Mouse (Mus musculus): ENCODE measurements around the gene Fut4.
"Not testable (repeated sequence)": the region's sequence is repeated elsewhere in the genome, so short reads cannot be mapped to it uniquely, and the experiment has no call there.

The Fut4 gene

DNA sequence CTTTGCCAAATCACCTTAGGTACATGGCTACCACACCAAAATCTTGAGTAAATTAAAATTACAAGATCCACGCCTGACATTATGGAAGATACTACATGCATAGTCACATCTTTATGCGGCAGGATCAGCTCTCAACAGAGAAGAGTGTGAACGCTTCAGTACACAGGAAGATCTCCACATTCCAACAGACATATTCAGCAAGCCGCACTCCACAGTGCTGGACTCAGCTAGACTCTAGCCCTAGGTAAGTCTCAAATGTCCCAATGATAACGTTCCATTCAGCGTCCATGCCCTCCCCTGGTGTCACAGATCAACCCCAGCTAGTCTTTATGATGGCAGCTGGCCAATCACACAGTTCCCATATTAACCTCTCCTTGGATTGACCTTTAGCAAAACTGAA lies 26.2 kb downstream of the Fut4 start:
- no peak for DNase-seq (ENCODE audit: low spot score in 2 of 2)

DNA sequence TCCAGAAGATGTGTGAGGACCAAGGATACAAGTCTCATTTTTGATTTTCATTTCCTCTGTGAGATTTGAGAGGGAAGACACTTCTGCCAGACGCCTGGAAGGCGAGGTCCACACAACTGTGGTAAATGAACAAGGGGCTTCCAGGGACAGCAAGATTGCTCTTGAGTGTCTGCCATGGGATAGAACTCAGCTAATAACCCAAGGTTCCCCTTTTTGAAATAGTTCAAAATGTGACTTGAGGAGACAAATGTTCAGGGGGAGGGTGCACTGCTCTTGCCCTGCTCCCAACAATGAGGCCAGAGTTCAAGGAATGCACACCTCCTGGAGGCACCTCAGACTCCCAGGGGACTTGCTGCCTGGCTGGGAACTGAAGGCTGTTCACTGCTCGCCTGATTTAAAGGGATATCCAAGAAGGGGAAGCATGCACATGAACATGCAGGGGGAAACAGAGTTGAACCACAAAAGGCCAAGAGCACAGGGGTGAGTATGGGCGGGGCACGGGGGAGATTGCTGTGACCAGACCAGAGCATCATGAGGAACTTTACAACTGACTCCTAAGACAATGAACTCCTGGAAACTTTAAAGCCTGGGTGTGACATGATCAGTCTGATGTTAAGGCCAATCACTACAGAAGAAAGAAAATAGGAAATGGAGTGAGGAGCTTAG lies 27.3 kb downstream of the Fut4 start:
- DNase-seq (ENCODE audit: low spot score in 2 of 2): no peak

DNA sequence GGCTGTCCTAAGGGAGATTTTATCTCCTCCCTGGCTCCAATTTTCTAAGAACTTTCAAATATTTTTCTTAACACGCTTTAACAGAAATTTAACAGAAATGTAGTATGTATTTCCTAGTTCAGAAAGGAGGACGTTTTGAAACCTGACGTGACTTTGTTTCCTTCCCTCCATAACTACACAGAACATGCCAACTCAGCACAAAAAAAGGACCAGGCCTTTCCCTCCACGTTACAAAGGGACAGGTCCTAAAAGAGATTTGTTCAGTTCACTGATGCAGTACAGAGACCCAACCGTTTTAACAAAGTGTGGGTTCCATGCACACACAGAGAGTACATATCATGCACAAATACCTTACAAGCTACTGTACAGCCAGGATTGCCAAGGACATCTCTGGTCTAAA lies 30.6 kb downstream of the Fut4 start:
- no peak for DNase-seq (ENCODE audit: low spot score in 2 of 2)

DNA sequence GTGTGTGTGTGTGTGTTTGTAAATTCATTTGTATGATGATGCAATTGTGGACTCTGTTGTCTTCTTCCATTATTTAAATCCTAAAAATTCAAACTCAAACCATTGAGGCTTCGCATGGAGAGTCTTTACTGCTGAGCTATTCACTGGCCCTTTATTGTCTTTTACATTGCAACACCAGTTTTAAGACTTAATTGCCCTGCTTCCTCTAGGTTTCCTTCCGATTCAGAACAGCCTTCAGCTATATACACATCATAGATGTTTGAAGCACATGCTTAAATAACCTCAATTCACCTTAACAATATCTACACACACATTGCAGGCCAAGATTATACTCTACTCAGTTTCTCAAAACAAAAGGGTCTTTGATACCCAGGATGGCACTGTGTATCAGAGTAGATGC lies 31.8 kb downstream of the Fut4 start:
- DNase-seq (ENCODE audit: low spot score in 2 of 2): no peak

DNA sequence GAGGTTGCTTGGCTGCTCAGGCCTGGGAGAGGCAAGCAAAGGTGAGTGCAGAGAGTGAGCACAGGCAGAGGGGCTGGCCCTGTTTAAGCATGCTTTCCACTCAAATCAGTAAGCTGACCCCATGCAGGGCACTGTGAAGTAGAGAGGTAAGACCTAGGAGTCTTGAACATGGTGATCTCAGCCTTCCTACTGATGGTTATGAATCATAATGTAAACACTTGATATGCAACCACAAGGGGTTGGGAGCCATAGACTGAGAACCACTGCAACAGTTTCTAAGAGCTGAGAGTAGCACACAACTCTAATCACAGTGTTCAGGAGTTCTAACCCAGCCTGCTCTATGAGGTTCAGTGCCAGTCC lies 33.9 kb downstream of the Fut4 start:
- no peak for DNase-seq (ENCODE audit: low spot score in 2 of 2)

DNA sequence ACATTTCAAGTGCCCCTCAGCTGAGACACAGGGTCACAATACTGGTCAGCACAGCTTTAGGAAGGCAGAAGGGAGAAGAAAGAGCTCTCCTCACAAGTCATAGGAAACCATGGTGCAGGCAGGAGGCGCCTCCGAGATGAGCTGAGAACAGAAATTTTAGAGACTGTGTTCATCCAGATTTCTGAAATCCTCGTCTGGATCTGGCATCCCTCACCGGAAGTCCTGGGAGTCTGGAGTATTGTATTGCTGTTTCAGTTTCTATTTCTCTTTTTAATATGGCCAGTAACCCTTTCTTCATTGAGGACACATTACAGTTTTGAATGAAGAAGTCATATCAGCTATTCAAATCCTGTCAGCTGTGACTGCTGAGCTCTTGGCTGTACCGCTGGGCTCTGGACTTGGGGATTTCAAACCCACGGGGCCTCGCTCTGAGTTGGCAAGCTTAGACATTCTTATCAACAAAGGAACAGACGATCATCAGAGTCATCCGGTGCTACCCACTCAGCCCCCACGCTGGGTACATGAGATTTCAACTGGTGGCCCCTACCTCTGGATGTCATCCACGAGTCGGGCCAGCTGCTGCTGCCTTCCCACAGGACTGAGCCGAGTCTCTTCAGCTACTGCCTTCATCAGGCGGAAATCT lies 34.4 kb downstream of the Fut4 start:
- peak; percentile 33 to 41 for DNase-seq (ENCODE audit: low spot score in 2 of 2)

DNA sequence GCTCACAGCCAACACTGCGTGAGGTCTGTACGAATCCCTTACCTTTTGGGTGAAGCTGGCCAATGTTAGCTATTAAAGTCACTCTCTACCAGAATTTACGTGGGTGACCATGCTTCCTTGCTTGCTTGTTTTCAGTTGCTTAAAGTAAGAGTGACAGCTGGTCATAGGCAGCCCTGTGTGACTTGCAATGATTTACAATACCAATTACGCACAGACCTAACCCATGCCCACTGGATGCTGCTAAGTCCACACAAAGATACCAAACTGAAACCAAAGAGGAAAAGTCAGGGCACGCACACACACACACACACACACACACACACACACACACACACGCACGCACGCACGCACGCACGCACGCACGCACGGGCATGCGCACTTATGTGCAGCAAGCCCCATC lies 36.9 kb downstream of the Fut4 start:
- no peak for DNase-seq (ENCODE audit: low spot score in 2 of 2)

DNA sequence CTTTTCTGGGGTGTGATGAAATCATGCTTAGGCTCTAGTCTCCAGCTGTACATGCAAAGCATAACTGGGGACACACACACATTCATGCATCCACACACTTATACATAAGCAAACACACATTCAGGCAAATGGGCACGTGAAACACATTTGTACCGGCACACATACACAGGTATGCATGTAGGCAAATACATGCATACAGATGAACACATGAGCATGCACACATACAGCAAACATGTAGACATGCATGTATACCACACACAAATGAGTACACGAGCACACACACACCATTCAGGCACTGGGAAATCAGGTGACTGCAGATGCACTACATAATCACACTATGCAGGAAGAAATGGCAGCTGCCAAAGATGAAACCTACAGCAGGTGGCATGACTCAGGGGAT lies 41.3 kb downstream of the Fut4 start:
- DNase-seq (ENCODE audit: low spot score in 2 of 2): no peak

DNA sequence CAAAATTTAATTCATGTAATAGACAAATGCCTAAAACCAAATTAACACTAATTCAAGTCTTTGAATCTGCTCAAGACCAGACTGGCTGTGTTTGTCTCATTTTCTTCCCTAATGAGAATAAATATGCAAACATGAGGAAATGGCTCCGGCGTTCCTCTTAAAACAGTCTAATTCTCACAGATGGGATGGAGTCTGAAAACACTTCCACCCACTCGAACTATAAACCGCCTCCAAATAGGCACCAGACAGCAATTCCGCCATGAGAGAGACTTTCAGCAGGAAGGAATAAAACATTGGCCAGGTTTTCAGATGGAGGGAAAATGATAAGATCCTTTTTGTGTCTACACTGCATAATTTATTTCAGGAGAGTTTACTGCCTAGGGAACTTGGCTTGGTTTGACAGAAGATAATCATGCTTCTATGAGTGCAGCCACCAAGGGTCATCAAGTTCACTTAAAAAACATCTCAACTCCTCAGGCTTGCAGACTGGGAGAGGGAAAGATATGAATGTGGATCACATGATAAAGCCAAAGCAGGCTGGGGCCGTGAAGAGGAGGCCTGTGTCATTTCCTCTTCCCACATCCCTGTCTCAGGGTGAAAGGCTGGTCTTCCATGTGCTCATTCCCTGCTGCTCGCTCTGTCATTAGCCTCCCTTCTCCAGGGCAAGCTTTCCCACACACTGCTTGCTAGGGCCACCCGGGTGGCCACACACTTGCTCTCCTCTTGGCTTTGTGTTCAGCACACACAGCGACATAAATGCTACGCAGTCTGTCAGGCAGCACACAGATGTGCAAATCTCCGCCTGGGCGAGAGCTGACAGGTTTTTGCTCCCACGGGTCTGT lies 46.7 kb downstream of the Fut4 start:
- DNase-seq (ENCODE audit: low spot score in 2 of 2): no peak

DNA sequence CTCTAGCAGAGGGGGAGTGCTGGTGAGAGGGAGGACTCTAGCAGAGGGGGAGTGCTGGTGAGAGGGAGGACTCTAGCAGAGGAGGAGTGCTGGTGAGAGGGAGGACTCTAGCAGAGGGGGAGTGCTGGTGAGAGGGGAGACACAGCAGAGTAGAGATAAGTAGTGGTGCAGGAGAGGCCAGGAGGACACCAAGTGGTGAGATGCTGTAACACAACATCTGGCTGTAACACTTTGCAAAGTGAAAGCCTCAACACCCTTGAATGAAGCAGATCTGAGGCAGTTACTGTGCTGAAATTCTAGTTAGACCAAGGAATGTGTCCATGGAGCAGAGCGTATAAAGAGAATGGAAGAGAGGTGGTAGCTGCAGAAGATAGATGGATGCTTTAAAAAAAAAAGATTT lies 51.4 kb downstream of the Fut4 start:
- not testable (repeated sequence) for DNase-seq (ENCODE audit: low spot score in 2 of 2)

DNA sequence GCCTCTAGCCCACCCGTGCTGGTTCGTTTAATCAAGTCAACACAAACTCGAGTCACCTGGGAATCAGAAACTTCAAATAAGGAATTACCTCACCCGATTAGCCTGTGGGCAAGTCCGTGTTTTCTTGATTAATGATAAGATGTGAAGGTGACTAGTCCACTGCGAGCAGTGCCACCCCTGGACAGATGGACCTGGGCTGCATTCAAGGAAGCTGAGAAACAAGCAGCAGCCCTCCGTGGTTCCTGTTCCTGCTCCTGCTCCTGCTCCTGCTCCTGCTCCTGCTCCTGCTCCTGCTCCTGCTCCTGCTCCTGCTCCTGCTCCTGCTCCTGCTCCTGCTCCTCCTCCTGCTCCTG lies 52.9 kb downstream of the Fut4 start:
- DNase-seq (ENCODE audit: low spot score in 2 of 2): no peak

DNA sequence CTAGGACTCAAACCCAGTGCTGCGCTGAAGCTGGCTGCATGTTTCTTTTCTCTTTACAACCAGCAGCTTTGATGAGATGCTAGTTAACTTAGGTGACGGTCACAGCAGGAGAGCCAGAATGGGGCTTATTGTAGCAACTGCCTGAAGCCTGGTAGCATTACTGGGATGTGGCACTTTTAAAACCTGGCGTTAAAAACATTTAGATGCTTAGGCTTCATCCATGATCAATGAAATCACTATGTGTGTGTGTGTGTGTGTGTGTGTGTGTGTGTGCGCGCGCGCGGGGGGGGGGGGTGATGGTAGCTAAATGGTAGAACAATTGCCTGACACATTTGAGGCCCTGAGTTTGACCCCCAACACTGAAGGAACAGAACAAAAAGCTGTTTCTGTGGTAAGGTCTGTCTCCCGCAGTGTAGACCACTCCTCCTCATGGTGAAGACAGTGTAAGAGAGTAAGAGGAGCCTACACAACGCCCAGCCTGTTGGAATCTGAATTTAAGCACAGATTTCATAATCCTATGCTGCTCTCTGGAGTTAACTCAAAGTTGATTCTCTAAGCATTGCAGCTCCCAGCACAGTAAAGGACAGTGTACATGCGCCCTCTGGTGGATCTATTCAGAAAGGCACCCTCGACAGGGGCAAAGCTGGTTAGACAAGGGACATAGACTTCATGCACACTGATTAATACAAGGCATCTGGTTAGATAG lies 53.5 kb downstream of the Fut4 start:
- DNase-seq (ENCODE audit: low spot score in 2 of 2): peak; percentile 72 to 89

All from heart, adult 9 months (tissue).